Mouse (Mus musculus) liver, adult (tissue): ENCODE measurements around the gene Vps39.

Experiments
- GATA4 ChIP-seq: IDR thresholded peaks from 2 replicates; pipeline ENCODE4 v1.6.1; 2014; ENCODE audit warnings: mild to moderate bottlenecking, low read length; ENCODE audit not compliant: insufficient replicate concordance

Vps39 gene

GRCm38 (mm10) chr2:120352682-120353646, at the start of gene Vps39:
Gene Vps39, minus strand, starts transcription at chr2:120353137.
- TF ChIP-seq GATA4: no peak; the same call in 1 of the 2 replicates

- no peak for TF ChIP-seq GATA4
Measured at GRCm38 (mm10) chr2:120397951-120398350, 45.0 kb upstream of the Vps39 start.

- TF ChIP-seq GATA4: no peak
Measured at GRCm38 (mm10) chr2:120392406-120392805, 39.5 kb upstream of the Vps39 start.

- no peak for TF ChIP-seq GATA4
Measured at GRCm38 (mm10) chr2:120390934-120391333, 38.0 kb upstream of the Vps39 start.

GRCm38 (mm10) chr2:120389376-120389775, 36.4 kb upstream of the Vps39 start:
- TF ChIP-seq GATA4: no peak

- no peak for TF ChIP-seq GATA4
Measured at GRCm38 (mm10) chr2:120387291-120387690, 34.4 kb upstream of the Vps39 start.

- TF ChIP-seq GATA4: no peak
Measured at GRCm38 (mm10) chr2:120386264-120386663, 33.3 kb upstream of the Vps39 start.

- TF ChIP-seq GATA4: no peak
Measured at GRCm38 (mm10) chr2:120373858-120374257, 20.9 kb upstream of the Vps39 start.

- no peak for TF ChIP-seq GATA4
Measured at GRCm38 (mm10) chr2:120367416-120368207, 14.7 kb upstream of the Vps39 start.

GRCm38 (mm10) chr2:120366501-120366900, 13.6 kb upstream of the Vps39 start:
- TF ChIP-seq GATA4: no peak

GRCm38 (mm10) chr2:120360425-120360824, 7.5 kb upstream of the Vps39 start:
- TF ChIP-seq GATA4: no peak

GRCm38 (mm10) chr2:120351321-120351720, 1.6 kb downstream of the Vps39 start:
- TF ChIP-seq GATA4: no peak

- no peak; the same call in 1 of the 2 replicates for TF ChIP-seq GATA4
Measured at GRCm38 (mm10) chr2:120348120-120348519, 4.8 kb downstream of the Vps39 start.

GRCm38 (mm10) chr2:120341741-120342140, 11.2 kb downstream of the Vps39 start:
- no peak for TF ChIP-seq GATA4

- no peak for TF ChIP-seq GATA4
Measured at GRCm38 (mm10) chr2:120337886-120338285, 15.1 kb downstream of the Vps39 start.

- no peak for TF ChIP-seq GATA4
Measured at GRCm38 (mm10) chr2:120331575-120331974, 21.4 kb downstream of the Vps39 start.
